Mouse (Mus musculus): ENCODE measurements around the gene Hoxc9.

Gene Hoxc9

GRCm38 (mm10) chr15:102955833-102956640, 20.2 kb upstream of the Hoxc9 start:
- no peak for DNase-seq (ENCODE audit: low read depth, low spot score)

DNA sequence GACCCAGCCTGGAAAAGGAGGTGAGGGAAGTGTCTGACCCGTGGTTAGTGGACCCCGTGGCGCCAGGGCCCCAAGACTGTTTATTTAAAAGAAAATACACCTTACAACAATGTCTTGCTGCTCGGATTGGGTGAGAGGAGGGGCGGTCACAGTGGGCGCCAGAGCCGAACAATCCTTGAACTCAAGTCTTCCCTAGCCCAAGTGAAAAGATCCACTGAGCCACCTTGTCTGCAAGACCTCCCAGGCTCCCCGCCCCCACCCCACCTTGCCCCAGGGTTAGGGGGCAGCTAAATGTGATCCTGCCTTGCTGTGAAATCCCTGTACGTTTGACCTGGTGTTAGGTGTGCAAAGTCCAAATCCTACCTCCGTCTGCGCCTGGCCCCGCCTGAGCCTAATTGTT, 19.3 kb upstream of the Hoxc9 start:
- no peak for DNase-seq (ENCODE audit: low read depth, low spot score)

- DNase-seq (ENCODE audit: low read depth, low spot score), result no peak
Measured at GRCm38 (mm10) chr15:102959663-102960191, 16.5 kb upstream of the Hoxc9 start.

DNA sequence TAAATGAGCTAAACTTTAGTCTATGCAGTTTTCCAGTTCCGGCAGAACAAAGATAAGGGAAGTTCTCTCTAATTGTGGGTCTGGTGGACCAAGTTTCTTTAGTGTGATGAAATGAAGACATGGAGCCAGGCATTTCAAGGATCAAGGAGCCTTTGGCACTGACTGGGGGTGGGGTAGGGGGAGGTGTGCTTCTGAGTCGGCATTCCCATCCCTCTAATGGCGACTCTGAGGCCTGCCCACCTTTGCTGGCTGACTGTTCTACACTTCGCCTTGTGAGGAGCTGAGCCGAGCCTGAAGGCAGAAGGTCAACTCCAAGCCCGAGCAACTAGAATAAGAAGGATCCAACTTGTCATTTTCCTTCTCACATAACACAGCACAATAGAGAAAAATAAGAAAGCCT, 14.5 kb upstream of the Hoxc9 start:
- DNase-seq (ENCODE audit: low read depth, low spot score), result no peak

DNA sequence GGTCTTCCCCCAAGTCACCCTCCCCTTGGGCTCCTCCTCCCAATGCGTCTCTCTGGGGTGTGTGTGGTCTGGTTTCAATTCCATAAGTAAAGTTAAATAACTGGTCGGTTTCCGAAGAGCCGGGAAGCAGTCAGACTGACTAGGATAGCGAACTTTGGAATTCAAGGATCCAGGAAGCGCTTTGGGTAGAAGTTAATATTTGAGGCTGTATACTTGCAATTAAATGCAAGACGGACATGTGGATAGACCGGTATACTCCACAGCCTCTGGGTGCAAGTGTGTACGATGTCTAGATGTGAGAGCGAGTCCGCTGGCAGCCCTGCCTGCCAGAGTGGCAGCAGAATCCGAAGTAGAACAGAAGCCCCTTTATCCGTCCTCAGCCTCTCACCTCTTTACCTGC, 13.7 kb upstream of the Hoxc9 start:
- no peak for DNase-seq (ENCODE audit: low read depth, low spot score)

DNA sequence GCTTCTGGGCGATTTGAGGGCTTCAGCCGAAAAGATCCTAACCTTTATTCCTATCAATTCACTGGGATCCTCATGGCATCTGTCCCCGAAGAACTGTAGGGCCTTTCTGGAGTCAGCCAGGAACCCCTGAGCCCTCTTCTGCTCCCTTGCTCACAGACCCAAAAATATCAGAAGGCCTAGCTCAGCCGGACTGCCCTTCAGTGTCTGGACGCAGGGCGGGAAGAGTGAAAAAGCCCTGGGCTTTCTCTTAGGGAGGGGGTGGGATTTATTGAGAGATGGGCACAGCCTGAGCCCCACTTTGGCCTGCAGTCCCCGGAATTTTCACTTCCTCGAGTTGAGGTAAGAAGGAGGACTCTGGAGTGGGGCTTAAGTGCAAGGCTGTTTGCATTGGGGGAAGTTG, 13.0 kb upstream of the Hoxc9 start:
- no peak for DNase-seq (ENCODE audit: low read depth, low spot score)

DNA sequence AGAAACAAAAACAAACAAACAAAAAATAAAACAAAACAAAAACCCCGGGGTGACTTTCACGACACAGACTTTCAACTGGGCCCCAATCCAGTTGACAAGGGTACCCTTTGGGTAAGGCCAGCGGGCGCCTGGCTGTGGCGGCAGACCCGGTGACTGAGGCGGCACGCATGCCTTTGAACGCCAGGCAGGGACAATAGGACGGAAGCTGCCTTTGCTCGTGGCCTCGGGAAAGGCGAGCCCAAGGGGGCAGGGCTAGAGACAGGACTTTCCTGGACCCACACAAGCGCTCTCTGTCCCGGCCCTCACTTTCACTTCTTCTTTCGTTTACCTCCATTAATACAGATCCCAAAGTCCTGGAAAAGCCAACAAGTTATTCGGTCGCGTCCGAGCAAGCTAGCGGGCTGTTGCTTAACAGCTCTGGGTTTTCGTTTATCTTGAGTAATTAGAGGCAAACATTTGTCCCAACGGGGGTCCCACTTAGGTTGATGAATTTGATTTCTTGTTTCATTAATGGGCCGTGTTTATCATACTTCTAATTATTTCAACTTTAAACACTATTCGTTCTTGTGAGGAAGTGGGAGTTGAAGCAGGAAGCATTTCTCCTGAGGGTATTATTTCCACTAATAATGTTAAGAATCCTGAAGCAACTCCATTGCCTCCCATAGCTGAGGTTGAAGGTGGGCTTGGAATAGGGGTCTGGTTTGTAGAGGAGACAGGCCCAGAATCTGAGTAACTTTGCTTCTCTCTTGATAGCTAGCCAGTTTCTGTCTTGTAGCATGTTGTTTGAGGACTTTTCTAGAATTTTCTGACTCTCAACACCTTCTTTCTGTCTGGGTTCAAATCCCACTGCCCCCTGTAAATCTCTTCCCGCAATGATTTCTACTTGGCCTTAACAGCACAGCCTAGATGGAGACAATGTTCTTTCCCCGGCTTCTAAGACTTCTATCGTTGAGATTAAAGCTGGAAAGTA, 12.3 kb upstream of the Hoxc9 start:
- DNase-seq (ENCODE audit: low read depth, low spot score), result no peak

DNA sequence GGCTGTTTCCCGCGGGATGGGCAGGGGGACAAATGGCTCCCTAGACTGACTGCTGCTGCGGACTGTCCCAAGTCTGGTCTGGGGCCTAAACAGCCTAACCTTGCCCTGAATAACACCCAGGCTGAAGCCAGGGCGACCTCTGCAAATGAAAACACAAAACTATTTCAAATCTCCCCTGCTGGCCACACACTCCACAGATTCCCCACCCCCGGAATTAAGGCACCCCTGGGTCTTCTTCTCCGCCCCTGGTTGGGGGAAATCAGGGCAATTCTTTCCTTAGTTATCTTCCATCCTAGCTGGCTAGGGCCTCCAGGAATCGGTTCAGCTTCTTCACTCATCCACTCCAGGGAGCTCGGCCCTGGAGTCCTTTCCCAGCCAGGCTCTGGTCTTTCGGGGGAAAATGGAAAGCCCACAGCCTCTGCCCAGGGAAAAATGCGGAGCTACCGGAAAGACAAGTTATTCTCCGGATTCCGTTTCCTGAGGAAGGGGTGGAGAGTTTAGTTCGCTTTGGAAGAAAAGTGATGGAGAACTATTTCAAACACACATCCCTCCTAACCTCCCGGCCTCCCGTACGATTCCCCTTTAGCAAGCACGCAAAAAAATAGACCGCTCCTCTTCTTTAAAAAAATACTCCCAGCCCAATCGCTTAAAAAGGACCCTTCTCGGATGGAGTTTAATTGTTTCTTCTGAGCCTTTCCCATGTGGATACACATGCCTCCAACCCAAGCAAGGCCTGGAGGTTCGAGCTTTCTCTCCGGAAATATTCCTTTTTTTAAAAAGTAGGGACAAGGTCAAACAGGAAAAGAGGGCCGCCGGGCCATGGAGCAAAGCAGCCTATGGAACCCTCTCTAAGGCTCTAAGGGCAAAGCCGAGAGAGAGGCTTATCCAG, 11.0 kb upstream of the Hoxc9 start:
- DNase-seq (ENCODE audit: low read depth, low spot score), result no peak

DNA sequence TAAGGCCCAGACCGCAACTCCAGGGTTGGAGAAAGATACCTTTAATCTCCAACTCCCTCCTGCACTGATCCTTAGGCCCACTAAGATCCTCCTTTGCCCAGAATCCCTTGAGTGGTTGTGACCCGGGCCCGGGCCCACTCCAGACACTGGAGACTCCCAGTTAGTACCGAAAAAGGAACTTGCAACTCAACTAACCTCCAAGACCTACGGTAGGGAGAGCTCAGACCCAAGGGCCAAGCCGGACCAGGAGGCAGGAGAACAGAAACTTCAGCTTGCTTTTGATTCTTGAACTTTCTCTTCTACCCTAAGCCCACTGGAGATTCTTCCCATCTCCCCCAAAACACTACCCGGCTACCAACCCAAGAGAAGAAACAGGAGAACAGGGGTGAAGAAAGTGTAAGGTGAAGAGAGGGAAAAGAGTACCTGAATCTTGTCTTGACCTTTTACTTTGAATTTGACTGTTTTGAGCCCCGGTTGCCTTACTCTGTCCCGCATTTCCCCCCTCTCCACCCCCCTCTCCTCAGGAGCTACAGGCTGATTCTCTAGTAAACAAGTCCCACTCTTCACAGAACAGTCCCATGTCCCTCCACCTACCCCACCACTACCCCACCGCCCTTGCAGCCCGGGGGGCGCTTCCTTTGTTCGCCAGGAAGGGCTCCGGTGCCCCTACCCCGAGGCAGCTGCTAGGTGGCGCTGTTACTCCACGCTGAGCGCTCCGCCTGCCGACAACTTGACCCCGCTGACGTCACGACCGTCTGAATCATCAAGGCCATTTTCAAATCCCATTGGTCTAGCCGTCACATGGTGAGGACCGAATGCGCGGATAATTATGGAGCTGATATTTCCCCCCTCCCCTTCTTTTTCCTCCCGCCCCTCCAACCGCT, 10.1 kb upstream of the Hoxc9 start:
- no peak for DNase-seq (ENCODE audit: low read depth, low spot score)

DNA sequence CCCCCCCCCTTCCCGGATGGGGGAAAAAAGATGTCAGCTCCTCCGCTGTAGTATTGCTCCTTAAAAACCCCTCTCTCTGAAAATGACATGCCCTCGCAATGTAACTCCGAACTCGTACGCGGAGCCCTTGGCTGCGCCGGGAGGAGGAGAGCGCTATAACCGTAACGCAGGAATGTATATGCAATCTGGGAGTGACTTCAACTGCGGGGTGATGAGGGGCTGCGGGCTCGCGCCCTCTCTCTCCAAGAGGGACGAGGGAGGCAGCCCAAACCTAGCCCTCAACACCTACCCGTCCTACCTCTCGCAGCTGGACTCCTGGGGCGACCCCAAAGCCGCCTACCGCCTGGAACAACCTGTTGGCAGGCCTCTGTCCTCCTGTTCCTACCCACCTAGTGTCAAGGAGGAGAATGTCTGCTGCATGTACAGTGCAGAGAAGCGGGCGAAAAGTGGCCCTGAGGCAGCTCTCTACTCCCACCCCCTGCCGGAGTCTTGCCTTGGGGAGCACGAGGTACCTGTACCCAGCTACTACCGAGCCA, 9.4 kb upstream of the Hoxc9 start, which contains the start of gene Hoxc10:
Gene Hoxc10 (plus strand): TSS at position 21 of the 536 bp plus-strand sequence.
- no peak for DNase-seq (ENCODE audit: low read depth, low spot score)

- no peak for DNase-seq (ENCODE audit: low read depth, low spot score)
Measured at GRCm38 (mm10) chr15:102967312-102967510, 9.0 kb upstream of the Hoxc9 start, which contains the start of gene Hoxc5. Hoxc5 (plus strand) TSS chr15:102967443.

- DNase-seq (ENCODE audit: low read depth, low spot score), result no peak
Measured at GRCm38 (mm10) chr15:102967511-102968397, 8.5 kb upstream of the Hoxc9 start.

DNA sequence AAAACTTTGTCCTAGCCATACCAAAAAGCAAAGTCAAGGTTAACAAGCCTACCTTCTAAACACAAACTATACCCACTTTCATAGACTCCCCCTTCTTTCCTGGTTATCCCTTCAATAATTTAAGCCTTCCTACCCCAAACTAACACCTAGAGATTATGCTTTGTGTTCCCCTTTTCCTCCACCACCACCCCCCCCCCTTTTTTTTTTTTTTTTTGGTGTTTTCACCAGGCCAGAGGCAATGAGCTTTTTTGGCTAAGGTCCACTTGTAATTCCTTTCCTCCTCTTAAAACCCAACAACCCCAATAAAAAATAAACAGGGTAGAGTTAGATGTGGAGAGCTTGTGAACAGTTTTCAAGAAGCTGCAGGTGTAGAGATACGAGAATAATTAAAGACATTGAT, 6.9 kb upstream of the Hoxc9 start:
- no peak for DNase-seq (ENCODE audit: low read depth, low spot score)

DNA sequence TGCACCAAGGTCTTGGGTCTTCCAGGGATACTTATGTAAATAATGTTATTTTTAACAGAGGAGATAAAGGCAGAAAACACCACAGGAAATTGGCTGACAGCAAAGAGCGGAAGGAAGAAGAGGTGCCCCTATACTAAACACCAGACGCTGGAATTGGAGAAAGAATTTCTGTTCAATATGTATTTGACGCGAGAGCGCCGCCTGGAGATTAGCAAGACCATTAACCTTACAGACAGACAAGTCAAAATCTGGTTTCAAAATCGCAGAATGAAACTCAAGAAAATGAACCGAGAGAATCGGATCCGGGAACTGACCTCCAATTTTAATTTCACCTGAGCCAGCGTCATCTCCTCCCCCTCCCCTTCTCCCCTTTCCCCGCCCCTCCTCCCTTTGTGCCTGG, 5.5 kb upstream of the Hoxc9 start:
- peak; percentile 85 for DNase-seq (ENCODE audit: low read depth, low spot score)

DNA sequence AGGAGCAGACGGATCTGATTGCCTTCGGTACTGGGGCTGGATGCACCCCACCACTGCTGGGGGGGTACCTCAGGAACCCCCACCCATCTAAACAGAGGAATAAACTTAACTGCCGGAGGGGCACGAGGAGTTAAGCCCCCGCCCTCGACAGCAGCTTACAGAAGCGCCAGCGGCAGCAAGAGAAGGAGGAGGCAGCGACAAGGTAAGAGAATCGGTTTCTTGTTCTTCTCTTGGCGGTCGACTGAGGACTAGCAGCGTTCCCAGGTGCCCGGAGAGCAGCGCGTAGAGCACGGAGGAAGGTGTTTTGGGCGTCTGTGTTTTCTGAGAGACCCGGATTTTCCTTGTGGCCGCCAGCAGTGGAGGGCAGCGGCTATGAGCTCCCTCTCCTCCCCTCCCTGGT, 4.0 kb upstream of the Hoxc9 start:
- no peak for DNase-seq (ENCODE audit: low read depth, low spot score)

GRCm38 (mm10) chr15:102972753-102973152, 3.5 kb upstream of the Hoxc9 start:
- DNase-seq (ENCODE audit: low read depth, low spot score), result no peak

- DNase-seq (ENCODE audit: low read depth, low spot score), result no peak
Measured at GRCm38 (mm10) chr15:102975034-102975433, 1.2 kb upstream of the Hoxc9 start.

DNA sequence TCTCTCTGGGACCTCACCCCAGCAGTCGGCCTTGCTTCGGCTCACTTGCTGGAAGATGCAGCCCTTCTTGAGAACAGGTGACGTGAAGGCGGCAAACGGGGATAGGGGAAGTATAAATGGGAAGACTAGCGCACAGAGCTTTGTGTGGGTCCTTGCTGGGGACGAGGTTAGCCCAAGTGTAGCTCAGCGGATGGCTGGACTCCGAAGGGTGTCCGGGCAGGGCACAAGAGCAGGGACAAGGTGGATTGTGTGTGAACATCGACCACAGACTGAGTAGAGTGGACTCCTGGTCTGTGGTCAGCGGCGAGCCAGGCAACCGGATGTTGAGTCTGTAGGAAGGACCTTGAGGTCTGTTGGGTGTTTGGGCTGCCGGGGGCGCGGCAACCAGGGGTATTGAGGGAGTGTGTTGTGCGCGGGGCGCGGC, 539 bp upstream of the Hoxc9 start:
- DNase-seq (ENCODE audit: low read depth, low spot score), result no peak

All from 3T3-L1 (cell line).